Mouse (Mus musculus): Measurements from ENCODE around the gene Pdik1l. TPM values are rescaled to one million over a fixed set of nuclear protein-coding genes. Genes with fewer than 3 reads are reported as not detected.
A peak's percentile ranks its signal among the peaks of the same experiment; 100 is the strongest.

Gene Pdik1l
- polyA plus RNA-seq, 1 experiment: 13.3 TPM

GRCm38 (mm10) chr4:134287168-134287564 lies 529 bp downstream of the Pdik1l start:
- peak; percentile 97 for DNase-seq
- H3K27me3 ChIP-seq (ENCODE audit: control insufficient read depth, insufficient read depth, low read length): no peaks in the 10 kb centered on the region
- H3K27ac ChIP-seq (ENCODE audit: control insufficient read depth, insufficient read depth, low read length): peak overlapping the region; percentile 67
- peak; percentile 71; the same call in 1 of the 2 replicates for TF ChIP-seq CTCF (IDR thresholded peaks at IDR 0.05; ENCODE audit: borderline replicate concordance, control insufficient read depth, extremely low read depth, insufficient read depth, low read length, poor library complexity)
- TF ChIP-seq POLR2A (IDR thresholded peaks at IDR 0.05; ENCODE audit: control insufficient read depth, extremely low read depth, insufficient read depth, low read length, poor library complexity): peak; percentile 99
- H3K4me1 ChIP-seq (replicated peaks; ENCODE audit: control insufficient read depth, insufficient read depth, low read length): peaks cover 7% of the 10 kb centered on the region
- H3K36me3 ChIP-seq (ENCODE audit: control insufficient read depth, insufficient read depth, low read length): peaks cover 8% of the 10 kb centered on the region; the same call in 1 of the 2 replicates
- peak overlapping the region; percentile 75 for H3K4me3 ChIP-seq (ENCODE audit: control insufficient read depth, insufficient read depth, low read length)
- under 1% methylated on average over 59 of the region's 59 CpGs for WGBS

GRCm38 (mm10) chr4:134286226-134287167 lies 1.2 kb downstream of the Pdik1l start:
- WGBS: 1% methylated on average over 58 of the region's 59 CpGs
- no peak for DNase-seq
- no peak overlapping the region for H3K27ac ChIP-seq (ENCODE audit: control insufficient read depth, insufficient read depth, low read length)
- H3K4me3 ChIP-seq (ENCODE audit: control insufficient read depth, insufficient read depth, low read length): peak overlapping the region; percentile 75
- H3K27me3 ChIP-seq (ENCODE audit: control insufficient read depth, insufficient read depth, low read length): no peaks in the 10 kb centered on the region
- TF ChIP-seq POLR2A (IDR thresholded peaks at IDR 0.05; ENCODE audit: control insufficient read depth, extremely low read depth, insufficient read depth, low read length, poor library complexity) (no peak), CTCF (IDR thresholded peaks at IDR 0.05; ENCODE audit: borderline replicate concordance, control insufficient read depth, extremely low read depth, insufficient read depth, low read length, poor library complexity) (no peak)
- peaks cover 13% of the 10 kb centered on the region; the same call in 1 of the 2 replicates for H3K36me3 ChIP-seq (ENCODE audit: control insufficient read depth, insufficient read depth, low read length)
- H3K4me1 ChIP-seq (replicated peaks; ENCODE audit: control insufficient read depth, insufficient read depth, low read length): peaks cover 7% of the 10 kb centered on the region

GRCm38 (mm10) chr4:134284942-134285341 lies 2.8 kb downstream of the Pdik1l start:
- Histone ChIP-seq H3K27me3 (ENCODE audit: control insufficient read depth, insufficient read depth, low read length) (no peaks in the 10 kb centered on the region), H3K27ac (ENCODE audit: control insufficient read depth, insufficient read depth, low read length) (no peak overlapping the region), H3K4me3 (ENCODE audit: control insufficient read depth, insufficient read depth, low read length) (no peak overlapping the region), H3K4me1 (replicated peaks; ENCODE audit: control insufficient read depth, insufficient read depth, low read length) (peaks cover 7% of the 10 kb centered on the region), H3K36me3 (ENCODE audit: control insufficient read depth, insufficient read depth, low read length) (peaks cover 28% of the 10 kb centered on the region; the same call in 1 of the 2 replicates)
- 97% methylated on average over 2 of the region's 2 CpGs for WGBS
- no peak for DNase-seq
- no peak for TF ChIP-seq POLR2A (IDR thresholded peaks at IDR 0.05; ENCODE audit: control insufficient read depth, extremely low read depth, insufficient read depth, low read length, poor library complexity)
- TF ChIP-seq CTCF (IDR thresholded peaks at IDR 0.05; ENCODE audit: borderline replicate concordance, control insufficient read depth, extremely low read depth, insufficient read depth, low read length, poor library complexity): no peak

GRCm38 (mm10) chr4:134273417-134274345 lies 14.0 kb downstream of the Pdik1l start:
- no peaks in the 10 kb centered on the region for H3K27me3 ChIP-seq (ENCODE audit: control insufficient read depth, insufficient read depth, low read length)
- TF ChIP-seq POLR2A (IDR thresholded peaks at IDR 0.05; ENCODE audit: control insufficient read depth, extremely low read depth, insufficient read depth, low read length, poor library complexity) (0 out of 2 replicates have a peak, but pooled peaks have one; percentile 37), CTCF (IDR thresholded peaks at IDR 0.05; ENCODE audit: borderline replicate concordance, control insufficient read depth, extremely low read depth, insufficient read depth, low read length, poor library complexity) (no peak)
- DNase-seq: peak; percentile 72
- H3K27ac ChIP-seq (ENCODE audit: control insufficient read depth, insufficient read depth, low read length): peak overlapping the region; percentile 99
- WGBS: 1% methylated on average over 14 of the region's 14 CpGs
- H3K4me1 ChIP-seq (replicated peaks; ENCODE audit: control insufficient read depth, insufficient read depth, low read length): peaks cover 10% of the 10 kb centered on the region
- H3K36me3 ChIP-seq (ENCODE audit: control insufficient read depth, insufficient read depth, low read length): peaks cover 18% of the 10 kb centered on the region
- peak overlapping the region; percentile 14; the same call in 1 of the 2 replicates for H3K4me3 ChIP-seq (ENCODE audit: control insufficient read depth, insufficient read depth, low read length)

GRCm38 (mm10) chr4:134272731-134273416 lies 14.8 kb downstream of the Pdik1l start:
- H3K27ac ChIP-seq (ENCODE audit: control insufficient read depth, insufficient read depth, low read length): peak overlapping the region; percentile 99

More at GRCm38 (mm10) chr4:134272731-134273416, 14.8 kb downstream of the Pdik1l start:
- peaks cover 10% of the 10 kb centered on the region for H3K4me1 ChIP-seq (replicated peaks; ENCODE audit: control insufficient read depth, insufficient read depth, low read length)
- DNase-seq: no peak
- no peak overlapping the region for H3K4me3 ChIP-seq (ENCODE audit: control insufficient read depth, insufficient read depth, low read length)
- no peaks in the 10 kb centered on the region for H3K27me3 ChIP-seq (ENCODE audit: control insufficient read depth, insufficient read depth, low read length)
- TF ChIP-seq CTCF (IDR thresholded peaks at IDR 0.05; ENCODE audit: borderline replicate concordance, control insufficient read depth, extremely low read depth, insufficient read depth, low read length, poor library complexity) (no peak), POLR2A (IDR thresholded peaks at IDR 0.05; ENCODE audit: control insufficient read depth, extremely low read depth, insufficient read depth, low read length, poor library complexity) (no peak)
- 6% methylated on average over 13 of the region's 13 CpGs for WGBS
- peaks cover 11% of the 10 kb centered on the region; the same call in 1 of the 2 replicates for H3K36me3 ChIP-seq (ENCODE audit: control insufficient read depth, insufficient read depth, low read length)
